Mouse (Mus musculus) liver, adult 2 months (tissue): Measurements from ENCODE around the gene Dnajc21.

Experiments used
- CTCF ChIP-seq: fragments of 200-500 bp; IDR thresholded peaks from 2 replicates; pipeline ENCODE4 v1.5.1; 2011; ENCODE audit warnings: low read depth, low read length, control low read depth
- POLR2A ChIP-seq: fragments of 200-500 bp; IDR thresholded peaks from 2 replicates; pipeline ENCODE4 v1.6.1; 2011; ENCODE audit warnings: low read length, control low read depth; ENCODE audit not compliant: insufficient read depth; ENCODE audit errors: extremely low read depth

GRCm38 (mm10) chr15:10463555-10463954 lies 6.8 kb downstream of the Dnajc21 start:
- TF ChIP-seq POLR2A = no peak
- no peak for TF ChIP-seq CTCF
